Mouse (Mus musculus): ENCODE measurements around the gene Scn5a. TPM values are rescaled to one million over a fixed set of nuclear protein-coding genes. Genes with fewer than 3 reads are reported as not detected.

Gene Scn5a
- total and polyA plus RNA-seq, 3 experiments, result 1.9 to 9.0 (median 4.3) TPM

DNA sequence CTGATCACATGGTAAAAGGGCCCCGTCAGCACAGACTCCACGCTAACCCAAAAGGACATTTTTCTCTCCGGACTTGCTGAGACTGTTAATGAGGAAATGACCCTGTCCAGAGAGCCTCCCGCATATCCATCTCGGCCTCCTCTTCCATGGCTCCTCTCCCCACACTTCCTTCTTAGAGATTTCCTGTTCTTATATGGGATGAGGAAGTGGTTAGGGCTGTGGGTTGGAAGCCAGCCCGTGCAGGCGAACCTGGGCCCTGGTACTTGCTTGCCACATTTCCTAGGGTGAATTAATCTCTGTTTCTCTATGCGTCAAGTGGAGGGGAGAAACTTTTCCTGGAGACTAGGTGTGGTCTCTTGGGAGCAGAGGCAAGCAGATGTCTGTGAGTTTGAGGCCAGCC, 10.1 kb downstream of the Scn5a start:
- no peak overlapping the region for H3K4me2 ChIP-seq (ENCODE audit: insufficient read depth, low read depth, poor library complexity, severe bottlenecking)
- H3K9me3 ChIP-seq (replicated peaks; ENCODE audit: low read length), result peaks cover 14% of the 10 kb centered on the region
- in situ Hi-C loops (cut with MboI; ENCODE audit: low pct_ligation_motif_present, low pct_unique_long_range_greater_than_20kb, low sequenced_read_pairs) (no loop called here), dilution Hi-C loops (cut with MboI; ENCODE audit: extremely low pct_ligation_motif_present, extremely low pct_unique_long_range_greater_than_20kb, low sequenced_read_pairs) (no loop called here)
- H3K27me3 ChIP-seq (replicated peaks), result no peaks in the 10 kb centered on the region
- TF ChIP-seq MYC (IDR thresholded peaks at IDR 0.05; ENCODE audit: low read depth, low read length) (no peak), ELF1 (IDR thresholded peaks at IDR 0.05; ENCODE audit: low read depth, low read length) (no peak), ZNF384 (IDR thresholded peaks at IDR 0.05; ENCODE audit: low read depth, low read length) (no peak), PAX5 (IDR thresholded peaks at IDR 0.05; ENCODE audit: low read length) (no peak), ETS1 (conservative IDR thresholded peaks at IDR 0.05; ENCODE audit: low read depth, low read length) (no peak), TCF12 (IDR thresholded peaks at IDR 0.05; ENCODE audit: low read depth, low read length) (no peak), USF2 (conservative IDR thresholded peaks at IDR 0.05; ENCODE audit: low read depth, low read length) (no peak), CTCF (conservative IDR thresholded peaks at IDR 0.05 in 1 of 2, IDR thresholded peaks at IDR 0.05 in 1 of 2; ENCODE audit: low read depth in 2 of 2, low read length in 2 of 2) (no peak), E2F4 (IDR thresholded peaks at IDR 0.05; ENCODE audit: insufficient replicate concordance, low read depth, low read length) (no peak), RCOR1 (conservative IDR thresholded peaks at IDR 0.05; ENCODE audit: low read depth, low read length) (no peak), IRF4 (IDR thresholded peaks at IDR 0.05; ENCODE audit: low read depth, low read length) (no peak), MAFK (IDR thresholded peaks at IDR 0.05; ENCODE audit: insufficient replicate concordance, low read length) (no peak), SMC3 (IDR thresholded peaks at IDR 0.05; ENCODE audit: low read depth, low read length) (no peak), NELFE (IDR thresholded peaks at IDR 0.05; ENCODE audit: low read depth, low read length) (no peak), CHD1 (IDR thresholded peaks at IDR 0.05; ENCODE audit: low read depth, low read length) (no peak), MAX (IDR thresholded peaks at IDR 0.05; ENCODE audit: low read length) (no peak), SIN3A (IDR thresholded peaks at IDR 0.05; ENCODE audit: low read length) (no peak), ZC3H11A (IDR thresholded peaks at IDR 0.05; ENCODE audit: low read depth, low read length) (no peak)
- H3K27ac ChIP-seq (ENCODE audit: insufficient read depth, low read depth), result no peak overlapping the region
- no peak for DNase-seq (ENCODE audit: extremely low read depth)
- no peak overlapping the region for H3K9ac ChIP-seq (ENCODE audit: insufficient read depth, low read depth)
- H3K36me3 ChIP-seq (replicated peaks in 1 of 2; ENCODE audit: control insufficient read depth in 1 of 2, insufficient read depth in 1 of 2, low read length in 1 of 2), result peaks cover 9 to 35% of the 10 kb centered on the region in 2 experiments
- H3K4me1 ChIP-seq (ENCODE audit: control insufficient read depth in 1 of 2, insufficient read depth in 2 of 2), result peaks cover 41 to 73% of the 10 kb centered on the region in 2 experiments
- no peak overlapping the region for H3K4me3 ChIP-seq (replicated peaks in 1 of 3; ENCODE audit: low read depth in 2 of 3, low read length in 2 of 3, poor library complexity in 1 of 3)
- no peaks in the 10 kb centered on the region for H3K79me2 ChIP-seq (replicated peaks; ENCODE audit: control insufficient read depth, extremely low read depth, insufficient read depth, poor library complexity, severe bottlenecking)

- Histone ChIP-seq H3K9me3 (replicated peaks; ENCODE audit: low read length) (peaks cover 14% of the 10 kb centered on the region), H3K36me3 (replicated peaks in 1 of 2; ENCODE audit: control insufficient read depth in 1 of 2, insufficient read depth in 1 of 2, low read length in 1 of 2) (peaks cover 9 to 38% of the 10 kb centered on the region in 2 experiments), H3K4me2 (ENCODE audit: insufficient read depth, low read depth, poor library complexity, severe bottlenecking) (no peak overlapping the region), H3K4me3 (replicated peaks in 1 of 3; ENCODE audit: low read depth in 2 of 3, low read length in 2 of 3, poor library complexity in 1 of 3) (no peak overlapping the region), H3K4me1 (ENCODE audit: control insufficient read depth in 1 of 2, insufficient read depth in 2 of 2) (peaks cover 35 to 64% of the 10 kb centered on the region in 2 experiments), H3K27me3 (replicated peaks) (no peaks in the 10 kb centered on the region), H3K27ac (ENCODE audit: insufficient read depth, low read depth) (no peak overlapping the region), H3K79me2 (replicated peaks; ENCODE audit: control insufficient read depth, extremely low read depth, insufficient read depth, poor library complexity, severe bottlenecking) (no peaks in the 10 kb centered on the region), H3K9ac (ENCODE audit: insufficient read depth, low read depth) (no peak overlapping the region)
- dilution Hi-C loops (cut with MboI; ENCODE audit: extremely low pct_ligation_motif_present, extremely low pct_unique_long_range_greater_than_20kb, low sequenced_read_pairs), result no loop called here
- DNase-seq (ENCODE audit: extremely low read depth), result no peak
- no peak for TF ChIP-seq IRF4 (IDR thresholded peaks at IDR 0.05; ENCODE audit: low read depth, low read length)
- TF ChIP-seq NELFE (IDR thresholded peaks at IDR 0.05; ENCODE audit: low read depth, low read length), result no peak
- no peak for TF ChIP-seq ZNF384 (IDR thresholded peaks at IDR 0.05; ENCODE audit: low read depth, low read length)
- no peak for TF ChIP-seq MXI1 (IDR thresholded peaks at IDR 0.05; ENCODE audit: low read depth, low read length)
- no peak for TF ChIP-seq MAX (IDR thresholded peaks at IDR 0.05; ENCODE audit: low read length)
- TF ChIP-seq HCFC1 (IDR thresholded peaks at IDR 0.05; ENCODE audit: low read depth, low read length), result no peak
- TF ChIP-seq RAD21 (IDR thresholded peaks at IDR 0.05; ENCODE audit: low read depth, low read length), result no peak
- no peak for TF ChIP-seq POLR2AphosphoS2 (IDR thresholded peaks at IDR 0.05; ENCODE audit: low read depth, low read length)
- TF ChIP-seq USF1 (IDR thresholded peaks at IDR 0.05; ENCODE audit: low read depth, low read length), result no peak
- TF ChIP-seq MAFK (IDR thresholded peaks at IDR 0.05; ENCODE audit: insufficient replicate concordance, low read length), result no peak
- TF ChIP-seq SIN3A (IDR thresholded peaks at IDR 0.05; ENCODE audit: low read length), result no peak
- no peak for TF ChIP-seq JUND (conservative IDR thresholded peaks at IDR 0.05; ENCODE audit: low read depth, low read length)
- no peak for TF ChIP-seq MAZ (IDR thresholded peaks at IDR 0.05; ENCODE audit: low read depth, low read length)
- no peak for TF ChIP-seq ZKSCAN1 (IDR thresholded peaks at IDR 0.05; ENCODE audit: borderline replicate concordance, low read depth, low read length)
- no peak for TF ChIP-seq POLR2A (IDR thresholded peaks at IDR 0.05; ENCODE audit: low read depth, low read length)
- no peak for TF ChIP-seq GABPA (IDR thresholded peaks at IDR 0.05; ENCODE audit: insufficient replicate concordance, low read depth, low read length)
- in situ Hi-C loops (cut with MboI; ENCODE audit: low pct_ligation_motif_present, low pct_unique_long_range_greater_than_20kb, low sequenced_read_pairs), result no loop called here
These were observed 11.0 kb downstream of the Scn5a start for GRCm38 (mm10) chr9:119567800-119568199.

Measured in CH12.LX (cell line).